Mouse (Mus musculus): ENCODE data around the gene Angel1. TPM values are rescaled to one million over a fixed set of nuclear protein-coding genes. Genes with fewer than 3 reads are reported as not detected.

Gene Angel1
- 4.2 and 5.2 TPM in 2 replicates for polyA plus RNA-seq (2015; fragmentation: Nextera tagmentation; extraction: Ambion mirVana)

- H3K4me3 ChIP-seq (ENCODE audit: low read depth, low read length): peak within 1 kb of the TSS; percentile 68
- H3K4me1 ChIP-seq (ENCODE audit: insufficient read depth, low read depth, low read length): no peaks in the 10 kb centered on the region
These were observed at the start of gene Angel1 for GRCm38 (mm10) chr12:86726120-86726640. Angel1 (minus strand) TSS chr12:86726460.

GRCm38 (mm10) chr12:86775561-86776280 is 49.5 kb upstream of the Angel1 start:
- no peak for TF ChIP-seq EP300 (IDR thresholded peaks at IDR 0.05)
- no peak for TF ChIP-seq CTCF (IDR thresholded peaks at IDR 0.05)

More at GRCm38 (mm10) chr12:86726120-86726640, at the start of gene Angel1:
- WGBS: under 1% methylated on average over 41 of the region's 44 CpGs
- Histone ChIP-seq H3K27me3 (replicated peaks; ENCODE audit: insufficient read depth, low read length) (no peaks in the 10 kb centered on the region), H3K9ac (replicated peaks; ENCODE audit: low read depth) (peak within 1 kb of the TSS; percentile 48), H3K4me2 (replicated peaks; ENCODE audit: low read depth, low read length) (peak within 1 kb of the TSS; percentile 95), H3K36me3 (ENCODE audit: insufficient read depth, low read length) (no peaks in the 10 kb centered on the region), H3K9me3 (ENCODE audit: low read length) (no peaks in the 10 kb centered on the region), H3K27ac (ENCODE audit: low read length) (peak within 1 kb of the TSS; percentile 62)
- TF ChIP-seq EP300 (IDR thresholded peaks at IDR 0.05) (no peak), CTCF (IDR thresholded peaks at IDR 0.05) (peak; percentile 21; the same call in 1 of the 2 replicates)
- DNase-seq (ENCODE audit: low spot score) (peak; percentile 97), ATAC-seq (peak; percentile 99)

GRCm38 (mm10) chr12:86772551-86772950 is 46.3 kb upstream of the Angel1 start:
- Histone ChIP-seq H3K9me3 (ENCODE audit: low read length) (no peaks in the 10 kb centered on the region), H3K4me3 (ENCODE audit: low read depth, low read length) (no peak overlapping the region), H3K27ac (ENCODE audit: low read length) (no peak overlapping the region), H3K9ac (replicated peaks; ENCODE audit: low read depth) (no peak overlapping the region), H3K36me3 (ENCODE audit: insufficient read depth, low read length) (no peaks in the 10 kb centered on the region), H3K4me2 (replicated peaks; ENCODE audit: low read depth, low read length) (no peak overlapping the region), H3K4me1 (ENCODE audit: insufficient read depth, low read depth, low read length) (no peaks in the 10 kb centered on the region), H3K27me3 (replicated peaks; ENCODE audit: insufficient read depth, low read length) (no peaks in the 10 kb centered on the region)
- ATAC-seq (no peak), DNase-seq (ENCODE audit: low spot score) (no peak)
- 56% methylated on average over 3 of the region's 3 CpGs for WGBS
- no peak for TF ChIP-seq CTCF (IDR thresholded peaks at IDR 0.05)
- no peak for TF ChIP-seq EP300 (IDR thresholded peaks at IDR 0.05)

More at GRCm38 (mm10) chr12:86775561-86776280, 49.5 kb upstream of the Angel1 start:
- Histone ChIP-seq H3K4me1 (ENCODE audit: insufficient read depth, low read depth, low read length) (no peaks in the 10 kb centered on the region), H3K27ac (ENCODE audit: low read length) (peak overlapping the region; percentile 69; the same call in 1 of the 2 replicates), H3K27me3 (replicated peaks; ENCODE audit: insufficient read depth, low read length) (no peaks in the 10 kb centered on the region), H3K36me3 (ENCODE audit: insufficient read depth, low read length) (no peaks in the 10 kb centered on the region), H3K4me2 (replicated peaks; ENCODE audit: low read depth, low read length) (no peak overlapping the region), H3K9me3 (ENCODE audit: low read length) (no peaks in the 10 kb centered on the region), H3K4me3 (ENCODE audit: low read depth, low read length) (no peak overlapping the region), H3K9ac (replicated peaks; ENCODE audit: low read depth) (no peak overlapping the region)
- ATAC-seq (peak; percentile 53), DNase-seq (ENCODE audit: low spot score) (peak; percentile 60)
- WGBS: 41% methylated on average over 7 of the region's 7 CpGs

GRCm38 (mm10) chr12:86771823-86772427 is 45.7 kb upstream of the Angel1 start:
- no peak overlapping the region for H3K9ac ChIP-seq (replicated peaks; ENCODE audit: low read depth)
- DNase-seq (ENCODE audit: low spot score) (peak; percentile 96), ATAC-seq (peak; percentile 71)
- H3K9me3 ChIP-seq (ENCODE audit: low read length): no peaks in the 10 kb centered on the region
- no peaks in the 10 kb centered on the region for H3K36me3 ChIP-seq (ENCODE audit: insufficient read depth, low read length)
- H3K27me3 ChIP-seq (replicated peaks; ENCODE audit: insufficient read depth, low read length): no peaks in the 10 kb centered on the region
- TF ChIP-seq EP300 (IDR thresholded peaks at IDR 0.05) (no peak), CTCF (IDR thresholded peaks at IDR 0.05) (peak; percentile 99)
- no peak overlapping the region for H3K4me3 ChIP-seq (ENCODE audit: low read depth, low read length)
- no peak overlapping the region for H3K4me2 ChIP-seq (replicated peaks; ENCODE audit: low read depth, low read length)
- no peak overlapping the region for H3K27ac ChIP-seq (ENCODE audit: low read length)
- no peaks in the 10 kb centered on the region for H3K4me1 ChIP-seq (ENCODE audit: insufficient read depth, low read depth, low read length)
- 7% methylated on average over 12 of the region's 12 CpGs for whole genome bisulfite sequencing

- DNase-seq (ENCODE audit: low spot score): no peak
- Histone ChIP-seq H3K27me3 (replicated peaks; ENCODE audit: insufficient read depth, low read length) (no peaks in the 10 kb centered on the region), H3K4me1 (ENCODE audit: insufficient read depth, low read depth, low read length) (no peaks in the 10 kb centered on the region), H3K36me3 (ENCODE audit: insufficient read depth, low read length) (no peaks in the 10 kb centered on the region), H3K4me2 (replicated peaks; ENCODE audit: low read depth, low read length) (no peak overlapping the region), H3K4me3 (ENCODE audit: low read depth, low read length) (no peak overlapping the region), H3K9me3 (ENCODE audit: low read length) (no peaks in the 10 kb centered on the region), H3K9ac (replicated peaks; ENCODE audit: low read depth) (no peak overlapping the region), H3K27ac (ENCODE audit: low read length) (no peak overlapping the region)
- 29% methylated on average over 3 of the region's 3 CpGs for WGBS
- TF ChIP-seq EP300 (IDR thresholded peaks at IDR 0.05) (no peak), CTCF (IDR thresholded peaks at IDR 0.05) (no peak)
- no peak for ATAC-seq
These were observed 44.7 kb upstream of the Angel1 start for GRCm38 (mm10) chr12:86770927-86771326.

GRCm38 (mm10) chr12:86770261-86770670 is 44.0 kb upstream of the Angel1 start:
- DNase-seq (ENCODE audit: low spot score): peak; percentile 89
- H3K27me3 ChIP-seq (replicated peaks; ENCODE audit: insufficient read depth, low read length): no peaks in the 10 kb centered on the region
- no peaks in the 10 kb centered on the region for H3K36me3 ChIP-seq (ENCODE audit: insufficient read depth, low read length)
- no peak overlapping the region for H3K4me3 ChIP-seq (ENCODE audit: low read depth, low read length)
- ATAC-seq: peak; percentile 86
- 8% methylated on average over 4 of the region's 4 CpGs for WGBS
- H3K27ac ChIP-seq (ENCODE audit: low read length): peak overlapping the region; percentile 34; the same call in 1 of the 2 replicates
- no peak overlapping the region for H3K4me2 ChIP-seq (replicated peaks; ENCODE audit: low read depth, low read length)
- no peaks in the 10 kb centered on the region for H3K9me3 ChIP-seq (ENCODE audit: low read length)
- TF ChIP-seq EP300 (IDR thresholded peaks at IDR 0.05) (peak; percentile 88), CTCF (IDR thresholded peaks at IDR 0.05) (no peak)
- H3K4me1 ChIP-seq (ENCODE audit: insufficient read depth, low read depth, low read length): no peaks in the 10 kb centered on the region
- H3K9ac ChIP-seq (replicated peaks; ENCODE audit: low read depth): no peak overlapping the region

Measured in lung, postnatal 0 days (tissue).